ENCODE assay signal across 7 mouse cellular contexts in genomic region chr4:126058997-126059362, GRCm38 (mm10). TPM values are rescaled to one million over a fixed set of nuclear protein-coding genes. Genes with fewer than 3 reads are reported as not detected.
A peak's percentile ranks its signal among the peaks of the same experiment; 100 is the strongest.
DNase-seq lines count a peak whose midpoint lies in the region; ATAC-seq and TF ChIP-seq lines count a peak whose summit lies in the region.

No protein-coding gene starts in this region.

- peaks cover 4% of the 10 kb centered on the region; the same call in 1 of the 2 replicates for H3K36me3 ChIP-seq in spleen, adult 2 months (ENCODE audit: control insufficient read depth, insufficient read depth, low read length)
- H3K36me3 ChIP-seq in forebrain, postnatal 0 days (ENCODE audit: insufficient read depth) = peaks cover 23% of the 10 kb centered on the region

- 56% methylated on average over 9 of the region's 9 CpGs for WGBS in spleen, adult 2 months
- 29% methylated on average over 9 of the region's 9 CpGs for WGBS in forebrain, postnatal 0 days
- 16% methylated on average over 9 of the region's 9 CpGs for whole genome bisulfite sequencing in olfactory bulb, adult 2 months

- H3K27me3 ChIP-seq in spleen, adult 2 months (ENCODE audit: control insufficient read depth, insufficient read depth, low read length) = no peaks in the 10 kb centered on the region
- H3K27me3 ChIP-seq in forebrain, postnatal 0 days (ENCODE audit: insufficient read depth, low read length) = no peaks in the 10 kb centered on the region

- no peak for TF ChIP-seq CTCF in spleen, adult 2 months (IDR thresholded peaks at IDR 0.05; ENCODE audit: extremely low read depth, insufficient read depth, insufficient read length, insufficient replicate concordance)
- TF ChIP-seq CTCF in forebrain, postnatal 0 days (IDR thresholded peaks at IDR 0.05; ENCODE audit: low read depth) = no peak
- TF ChIP-seq CTCF in olfactory bulb, adult 2 months (IDR thresholded peaks at IDR 0.05; ENCODE audit: insufficient read depth, low read depth, low read length) = no peak

- intact Hi-C loops in left cerebral cortex, postnatal 14 days (cut with DNase I) = no loop called here

- TF ChIP-seq POLR2A in spleen, adult 2 months (IDR thresholded peaks at IDR 0.05; ENCODE audit: low read depth, low read length) = no peak
- TF ChIP-seq POLR2A in olfactory bulb, adult 2 months (IDR thresholded peaks at IDR 0.05; ENCODE audit: insufficient read depth, low read depth, low read length) = no peak

- no peak for ATAC-seq in forebrain, postnatal 0 days

- peak overlapping the region; percentile 79 for H3K4me2 ChIP-seq in forebrain, postnatal 0 days (ENCODE audit: low read depth)

- no peak for DNase-seq in spleen, adult 2 months (ENCODE audit: low read depth in 1 of 2, low spot score in 2 of 2)
- DNase-seq in spleen, postnatal 10 days (ENCODE audit: low spot score in 2 of 2) = no peak
- no peak for DNase-seq in forebrain, postnatal 0 days
- DNase-seq in left cerebral cortex, postnatal 14 days (ENCODE audit: low spot score in 2 of 2) = peak; percentile 62 to 69
- DNase-seq in embryo, embryonic 11 days = no peak
- DNase-seq in embryo, embryonic 10 days (ENCODE audit: low spot score) = no peak

- peaks cover 11% of the 10 kb centered on the region; the same call in 1 of the 2 replicates for H3K4me1 ChIP-seq in spleen, adult 2 months (ENCODE audit: control insufficient read depth, insufficient read depth, insufficient read length)
- peaks cover 11% of the 10 kb centered on the region; the same call in 1 of the 2 replicates for H3K4me1 ChIP-seq in forebrain, postnatal 0 days (ENCODE audit: insufficient read depth)
- peaks cover 4% of the 10 kb centered on the region for H3K4me1 ChIP-seq in olfactory bulb, adult 2 months (ENCODE audit: control insufficient read depth, insufficient read depth, low read length)

- H3K27ac ChIP-seq in spleen, adult 2 months (ENCODE audit: insufficient read depth, low read length) = no peak overlapping the region
- peak overlapping the region; percentile 80 for H3K27ac ChIP-seq in forebrain, postnatal 0 days (ENCODE audit: low read depth, low read length)
- H3K27ac ChIP-seq in olfactory bulb, adult 2 months (ENCODE audit: insufficient read depth, low read depth, low read length) = no peak overlapping the region; the same call in 1 of the 2 replicates

- peak overlapping the region; percentile 92; the same call in 1 of the 2 replicates for H3K4me3 ChIP-seq in spleen, adult 2 months (ENCODE audit: extremely low read depth, insufficient read depth, insufficient read length)
- peak overlapping the region; percentile 59 for H3K4me3 ChIP-seq in forebrain, postnatal 0 days (ENCODE audit: low read depth, low read length)
- peak overlapping the region; percentile 82 for H3K4me3 ChIP-seq in olfactory bulb, adult 2 months (ENCODE audit: insufficient read depth, low read depth, low read length)

- H3K9me3 ChIP-seq in forebrain, postnatal 0 days (ENCODE audit: low read length) = no peaks in the 10 kb centered on the region

- H3K9ac ChIP-seq in forebrain, postnatal 0 days = peak overlapping the region; percentile 73

RNA-seq across cellular contexts. Expression of gene Oscp1, which starts 0.6 kb away (rescaled TPM):
- 0.35 and 0.46 TPM in 2 replicates for polyA plus RNA-seq in spleen, adult 2 months (2012; rRNA removed)
- total RNA-seq in forebrain, postnatal 0 days (2014; rRNA removed) = 30.8 and 32.8 TPM in 2 replicates
- polyA plus RNA-seq in forebrain, postnatal 0 days (2015; fragmentation: Nextera tagmentation; extraction: Ambion mirVana) = 37.4 and 43.7 TPM in 2 replicates
- total RNA-seq in left cerebral cortex, postnatal 14 days (2021) = 10 to 100 TPM; 49.7 to 55.3 TPM
- polyA plus RNA-seq in olfactory bulb, adult 2 months (2012; ENCODE audit: insufficient read depth, insufficient read length, low replicate concordance, missing spikeins) = not detected in 2 replicates

RNA-seq across cellular contexts. Expression of gene Mrps15, which starts 12.3 kb away (rescaled TPM):
- polyA plus RNA-seq in spleen, adult 2 months (2012; rRNA removed) = 33.6 and 66.2 TPM in 2 replicates
- total RNA-seq in forebrain, postnatal 0 days (2014; rRNA removed) = 52.1 and 58.2 TPM in 2 replicates
- polyA plus RNA-seq in forebrain, postnatal 0 days (2015; fragmentation: Nextera tagmentation; extraction: Ambion mirVana) = 116 and 120 TPM in 2 replicates
- total RNA-seq in left cerebral cortex, postnatal 14 days (2021) = 10 to 100 TPM; 40.7 to 48.7 TPM
- not detected in 2 replicates for polyA plus RNA-seq in olfactory bulb, adult 2 months (2012; ENCODE audit: insufficient read depth, insufficient read length, low replicate concordance, missing spikeins)

RNA-seq across cellular contexts. Expression of gene Csf3r, which starts 34.6 kb away (rescaled TPM):
- 40.2 and 58.7 TPM in 2 replicates for polyA plus RNA-seq in spleen, adult 2 months (2012; rRNA removed)
- 0.43 and 1.3 TPM in 2 replicates for total RNA-seq in forebrain, postnatal 0 days (2014; rRNA removed)
- 0.38 and 0.77 TPM in 2 replicates for polyA plus RNA-seq in forebrain, postnatal 0 days (2015; fragmentation: Nextera tagmentation; extraction: Ambion mirVana)
- 1 to 10 TPM; 3.3 to 3.7 TPM for total RNA-seq in left cerebral cortex, postnatal 14 days (2021)
- polyA plus RNA-seq in olfactory bulb, adult 2 months (2012; ENCODE audit: insufficient read depth, insufficient read length, low replicate concordance, missing spikeins) = not detected in 2 replicates

RNA-seq across cellular contexts. Expression of gene Lsm10, which starts 37.4 kb away (rescaled TPM):
- polyA plus RNA-seq in spleen, adult 2 months (2012; rRNA removed) = 22.2 and 25.7 TPM in 2 replicates
- 36.1 and 37.1 TPM in 2 replicates for total RNA-seq in forebrain, postnatal 0 days (2014; rRNA removed)
- polyA plus RNA-seq in forebrain, postnatal 0 days (2015; fragmentation: Nextera tagmentation; extraction: Ambion mirVana) = 54.5 and 59.5 TPM in 2 replicates
- total RNA-seq in left cerebral cortex, postnatal 14 days (2021) = 10 to 100 TPM; 14.7 to 15.4 TPM
- polyA plus RNA-seq in olfactory bulb, adult 2 months (2012; ENCODE audit: insufficient read depth, insufficient read length, low replicate concordance, missing spikeins) = not detected in 2 replicates

RNA-seq across cellular contexts. Expression of gene Stk40, which starts 44.8 kb away (rescaled TPM):
- polyA plus RNA-seq in spleen, adult 2 months (2012; rRNA removed) = 19.4 and 21.0 TPM in 2 replicates
- 11.7 and 19.6 TPM in 2 replicates for total RNA-seq in forebrain, postnatal 0 days (2014; rRNA removed)
- 13.3 and 14.9 TPM in 2 replicates for polyA plus RNA-seq in forebrain, postnatal 0 days (2015; fragmentation: Nextera tagmentation; extraction: Ambion mirVana)
- total RNA-seq in left cerebral cortex, postnatal 14 days (2021) = 10 to 100 TPM; 26.5 to 28.8 TPM
- not detected in 2 replicates for polyA plus RNA-seq in olfactory bulb, adult 2 months (2012; ENCODE audit: insufficient read depth, insufficient read length, low replicate concordance, missing spikeins)

Comparison
In these comparisons a context has a peak if more than half of its experiments do, and no peak if none do; other contexts are left out.
1. DNase-seq: peak in left cerebral cortex, postnatal 14 days (2 of 2); none in spleen, adult 2 months (0 of 2), spleen, postnatal 10 days (0 of 2), forebrain, postnatal 0 days (single experiment), embryo, embryonic 11 days (single experiment) and embryo, embryonic 10 days (single experiment).
2. RNA of gene Csf3r, which starts 34.6 kb away (polyA plus RNA-seq): 40.2 to 58.7 TPM in spleen, adult 2 months; 0.38 to 0.77 TPM in forebrain, postnatal 0 days and not detected in olfactory bulb, adult 2 months; every median in the first group is over 10 times any median in the second.
3. Peak in every context shown above with its lines, with median percentiles within 50 percentile points of each other: H3K4me3 ChIP-seq.